Mouse (Mus musculus): ENCODE results near the gene Tead1. TPM values are rescaled to one million over a fixed set of nuclear protein-coding genes. Genes with fewer than 3 reads are reported as not detected.

Tead1 gene
- polyA plus RNA-seq, 1 experiment from 2014 or later: 1.5 TPM

GRCm38 (mm10) chr7:112717676-112718075 lies 38.6 kb downstream of the Tead1 start:
- Histone ChIP-seq H3K4me1 (ENCODE audit: control insufficient read depth, low read depth, low read length) (peaks cover 9% of the 10 kb centered on the region), H3K9ac (ENCODE audit: low read depth, low read length) (no peak overlapping the region), H3K4me2 (ENCODE audit: low read depth, low read length) (no peak overlapping the region), H3K27me3 (ENCODE audit: control insufficient read depth, insufficient read depth, low read depth, low read length) (peaks cover 4% of the 10 kb centered on the region; the same call in 1 of the 2 replicates), H3K36me3 (ENCODE audit: control insufficient read depth, insufficient read depth) (no peaks in the 10 kb centered on the region), H3K4me3 (ENCODE audit: low read depth, low read length) (no peak overlapping the region), H3K9me3 (replicated peaks; ENCODE audit: control insufficient read depth, low read length) (no peaks in the 10 kb centered on the region), H3K27ac (ENCODE audit: low read length) (no peak overlapping the region)
- WGBS (ENCODE audit: insufficient replicate concordance): 17% methylated on average over 2 of the region's 2 CpGs
- no peak; the same call in 1 of the 2 replicates for ATAC-seq (ENCODE audit: low read depth)

- Histone ChIP-seq H3K4me2 (ENCODE audit: low read depth, low read length) (no peak overlapping the region), H3K4me3 (ENCODE audit: low read depth, low read length) (no peak overlapping the region), H3K4me1 (ENCODE audit: control insufficient read depth, low read depth, low read length) (peaks cover 9% of the 10 kb centered on the region), H3K9ac (ENCODE audit: low read depth, low read length) (no peak overlapping the region), H3K36me3 (ENCODE audit: control insufficient read depth, insufficient read depth) (no peaks in the 10 kb centered on the region), H3K27me3 (ENCODE audit: control insufficient read depth, insufficient read depth, low read depth, low read length) (peaks cover 4% of the 10 kb centered on the region; the same call in 1 of the 2 replicates), H3K27ac (ENCODE audit: low read length) (no peak overlapping the region), H3K9me3 (replicated peaks; ENCODE audit: control insufficient read depth, low read length) (no peaks in the 10 kb centered on the region)
- no peak for ATAC-seq (ENCODE audit: low read depth)
- 22% methylated on average over 11 of the region's 11 CpGs for WGBS (ENCODE audit: insufficient replicate concordance)
These were observed 40.5 kb downstream of the Tead1 start for GRCm38 (mm10) chr7:112719394-112720142.

- Histone ChIP-seq H3K27me3 (ENCODE audit: control insufficient read depth, insufficient read depth, low read depth, low read length) (peaks cover 4% of the 10 kb centered on the region; the same call in 1 of the 2 replicates), H3K27ac (ENCODE audit: low read length) (no peak overlapping the region), H3K9ac (ENCODE audit: low read depth, low read length) (no peak overlapping the region), H3K4me3 (ENCODE audit: low read depth, low read length) (no peak overlapping the region), H3K9me3 (replicated peaks; ENCODE audit: control insufficient read depth, low read length) (no peaks in the 10 kb centered on the region), H3K36me3 (ENCODE audit: control insufficient read depth, insufficient read depth) (no peaks in the 10 kb centered on the region), H3K4me2 (ENCODE audit: low read depth, low read length) (no peak overlapping the region), H3K4me1 (ENCODE audit: control insufficient read depth, low read depth, low read length) (peaks cover 5% of the 10 kb centered on the region)
- 19% methylated on average over 23 of the region's 23 CpGs for WGBS (ENCODE audit: insufficient replicate concordance)
- ATAC-seq (ENCODE audit: low read depth): 0 out of 2 replicates have a peak, but pooled peaks have one; percentile 37
These were observed 41.2 kb downstream of the Tead1 start for GRCm38 (mm10) chr7:112720143-112720988.

- Histone ChIP-seq H3K4me2 (ENCODE audit: low read depth, low read length) (no peak overlapping the region), H3K27ac (ENCODE audit: low read length) (no peak overlapping the region)
- WGBS (ENCODE audit: insufficient replicate concordance): 29% methylated on average over 4 of the region's 4 CpGs
These were observed 41.8 kb downstream of the Tead1 start for GRCm38 (mm10) chr7:112720989-112721337.

GRCm38 (mm10) chr7:112721859-112722258 lies 42.7 kb downstream of the Tead1 start:
- ATAC-seq (ENCODE audit: low read depth): no peak
- peaks cover 5% of the 10 kb centered on the region for H3K4me1 ChIP-seq (ENCODE audit: control insufficient read depth, low read depth, low read length)

More at GRCm38 (mm10) chr7:112720989-112721337, 41.8 kb downstream of the Tead1 start:
- H3K36me3 ChIP-seq (ENCODE audit: control insufficient read depth, insufficient read depth): no peaks in the 10 kb centered on the region
- H3K27me3 ChIP-seq (ENCODE audit: control insufficient read depth, insufficient read depth, low read depth, low read length): peaks cover 4% of the 10 kb centered on the region; the same call in 1 of the 2 replicates
- no peaks in the 10 kb centered on the region for H3K9me3 ChIP-seq (replicated peaks; ENCODE audit: control insufficient read depth, low read length)
- peaks cover 5% of the 10 kb centered on the region for H3K4me1 ChIP-seq (ENCODE audit: control insufficient read depth, low read depth, low read length)
- no peak overlapping the region for H3K9ac ChIP-seq (ENCODE audit: low read depth, low read length)
- no peak overlapping the region for H3K4me3 ChIP-seq (ENCODE audit: low read depth, low read length)
- no peak for ATAC-seq (ENCODE audit: low read depth)

GRCm38 (mm10) chr7:112728399-112728798 lies 49.3 kb downstream of the Tead1 start:
- Histone ChIP-seq H3K4me1 (ENCODE audit: control insufficient read depth, low read depth, low read length) (no peaks in the 10 kb centered on the region), H3K9me3 (replicated peaks; ENCODE audit: control insufficient read depth, low read length) (no peaks in the 10 kb centered on the region), H3K4me2 (ENCODE audit: low read depth, low read length) (no peak overlapping the region), H3K36me3 (ENCODE audit: control insufficient read depth, insufficient read depth) (no peaks in the 10 kb centered on the region), H3K27me3 (ENCODE audit: control insufficient read depth, insufficient read depth, low read depth, low read length) (no peaks in the 10 kb centered on the region), H3K9ac (ENCODE audit: low read depth, low read length) (no peak overlapping the region), H3K27ac (ENCODE audit: low read length) (no peak overlapping the region), H3K4me3 (ENCODE audit: low read depth, low read length) (no peak overlapping the region)
- WGBS (ENCODE audit: insufficient replicate concordance): 46% methylated on average over 2 of the region's 2 CpGs
- ATAC-seq (ENCODE audit: low read depth): peak; percentile 54; the same call in 1 of the 2 replicates

More at GRCm38 (mm10) chr7:112721859-112722258, 42.7 kb downstream of the Tead1 start:
- WGBS (ENCODE audit: insufficient replicate concordance): 58% methylated on average over 4 of the region's 4 CpGs
- Histone ChIP-seq H3K4me3 (ENCODE audit: low read depth, low read length) (no peak overlapping the region), H3K9ac (ENCODE audit: low read depth, low read length) (no peak overlapping the region), H3K36me3 (ENCODE audit: control insufficient read depth, insufficient read depth) (no peaks in the 10 kb centered on the region), H3K9me3 (replicated peaks; ENCODE audit: control insufficient read depth, low read length) (no peaks in the 10 kb centered on the region), H3K27me3 (ENCODE audit: control insufficient read depth, insufficient read depth, low read depth, low read length) (peaks cover 4% of the 10 kb centered on the region; the same call in 1 of the 2 replicates), H3K4me2 (ENCODE audit: low read depth, low read length) (no peak overlapping the region), H3K27ac (ENCODE audit: low read length) (no peak overlapping the region)

GRCm38 (mm10) chr7:112730209-112730608 lies 51.1 kb downstream of the Tead1 start:
- Histone ChIP-seq H3K4me1 (ENCODE audit: control insufficient read depth, low read depth, low read length) (no peaks in the 10 kb centered on the region), H3K27me3 (ENCODE audit: control insufficient read depth, insufficient read depth, low read depth, low read length) (no peaks in the 10 kb centered on the region), H3K4me2 (ENCODE audit: low read depth, low read length) (no peak overlapping the region), H3K9ac (ENCODE audit: low read depth, low read length) (no peak overlapping the region), H3K36me3 (ENCODE audit: control insufficient read depth, insufficient read depth) (no peaks in the 10 kb centered on the region), H3K9me3 (replicated peaks; ENCODE audit: control insufficient read depth, low read length) (no peaks in the 10 kb centered on the region), H3K27ac (ENCODE audit: low read length) (no peak overlapping the region), H3K4me3 (ENCODE audit: low read depth, low read length) (no peak overlapping the region)
- 41% methylated on average over 5 of the region's 5 CpGs for WGBS (ENCODE audit: insufficient replicate concordance)
- no peak for ATAC-seq (ENCODE audit: low read depth)

GRCm38 (mm10) chr7:112731584-112731983 lies 52.5 kb downstream of the Tead1 start:
- H3K27me3 ChIP-seq (ENCODE audit: control insufficient read depth, insufficient read depth, low read depth, low read length): no peaks in the 10 kb centered on the region
- no peaks in the 10 kb centered on the region for H3K36me3 ChIP-seq (ENCODE audit: control insufficient read depth, insufficient read depth)
- no peaks in the 10 kb centered on the region for H3K4me1 ChIP-seq (ENCODE audit: control insufficient read depth, low read depth, low read length)
- H3K4me2 ChIP-seq (ENCODE audit: low read depth, low read length): no peak overlapping the region
- WGBS (ENCODE audit: insufficient replicate concordance): 73% methylated on average over 8 of the region's 8 CpGs
- H3K27ac ChIP-seq (ENCODE audit: low read length): no peak overlapping the region
- no peaks in the 10 kb centered on the region for H3K9me3 ChIP-seq (replicated peaks; ENCODE audit: control insufficient read depth, low read length)
- no peak overlapping the region for H3K9ac ChIP-seq (ENCODE audit: low read depth, low read length)
- no peak overlapping the region for H3K4me3 ChIP-seq (ENCODE audit: low read depth, low read length)
- no peak for ATAC-seq (ENCODE audit: low read depth)
